In genomic region chr2:152941776-152942175, GRCm38 (mm10) we compare ENCODE assay signal across 25 mouse cellular contexts. TPM values are rescaled to one million over a fixed set of nuclear protein-coding genes. Genes with fewer than 3 reads are reported as not detected.
"Had no signal": no experiment of that assay in that cellular context is flagged by ENCODE, and none has a peak within 500 bp of the region (broad histone marks: within the 10 kb centered on the region; RNA-seq: fewer than 3 reads in every experiment).

No protein-coding gene starts in this region.

- H3K4me1 ChIP-seq: liver, embryonic 13.5 days had no signal

- H3K4me3 ChIP-seq: intestine, embryonic 15.5 days; left cerebral cortex, adult 2 months; liver, embryonic 13.5 days had no signal

- H3K9me3 ChIP-seq: intestine, embryonic 15.5 days; kidney, embryonic 15.5 days; liver, embryonic 13.5 days; midbrain, embryonic 12.5 days had no signal

- H3K36me3 ChIP-seq: intestine, embryonic 15.5 days; kidney, embryonic 15.5 days; liver, embryonic 13.5 days; midbrain, embryonic 12.5 days had no signal

- DNase-seq: kidney, adult 11 months; kidney, adult 8-10 months; kidney, postnatal 36 days; layer of hippocampus, postnatal 36 days; liver, embryonic 13.5 days; lung, adult 2 months; lung, postnatal 14 days had no signal

- ATAC-seq: intestine, embryonic 15.5 days had no signal

RNA-seq across cellular contexts. Expression of gene Foxs1, which starts 8.8 kb away (rescaled TPM):
- total RNA-seq: liver, adult 2 months; megakaryocyte progenitor cell, adult 5-6 weeks had no signal

RNA-seq across cellular contexts. Expression of gene Dusp15, which starts 9.7 kb away (rescaled TPM):
- total RNA-seq: liver, adult 2 months; megakaryocyte progenitor cell, adult 5-6 weeks had no signal
- polyA plus RNA-seq: liver, adult 2 months; liver, embryonic 13.5 days; liver, embryonic 16.5 days; lung, embryonic 16.5 days; small intestine, adult 2 months had no signal

RNA-seq across cellular contexts. Expression of gene Ttll9, which starts 20.5 kb away (rescaled TPM):
- total RNA-seq: liver, adult 2 months had no signal
- polyA plus RNA-seq: small intestine, adult 2 months had no signal

RNA-seq across cellular contexts. Expression of gene Mylk2, which starts 30.6 kb away (rescaled TPM):
- total RNA-seq: layer of hippocampus, adult 8-10 months; layer of hippocampus, postnatal 10 days; layer of hippocampus, postnatal 36 days; left cerebral cortex, adult 2 months; left cerebral cortex, postnatal 10 days; left cerebral cortex, postnatal 36 days; megakaryocyte progenitor cell, adult 5-6 weeks had no signal
- polyA plus RNA-seq: limb, embryonic 11.5 days; liver, adult 2 months; liver, embryonic 13.5 days; midbrain, embryonic 12.5 days; midbrain, postnatal 0 days; neural tube, embryonic 11.5 days; neural tube, embryonic 14.5 days; small intestine, adult 2 months; testis, adult 2 months had no signal
